21 mouse cellular contexts compared by ENCODE assay signal in the genomic region with DNA sequence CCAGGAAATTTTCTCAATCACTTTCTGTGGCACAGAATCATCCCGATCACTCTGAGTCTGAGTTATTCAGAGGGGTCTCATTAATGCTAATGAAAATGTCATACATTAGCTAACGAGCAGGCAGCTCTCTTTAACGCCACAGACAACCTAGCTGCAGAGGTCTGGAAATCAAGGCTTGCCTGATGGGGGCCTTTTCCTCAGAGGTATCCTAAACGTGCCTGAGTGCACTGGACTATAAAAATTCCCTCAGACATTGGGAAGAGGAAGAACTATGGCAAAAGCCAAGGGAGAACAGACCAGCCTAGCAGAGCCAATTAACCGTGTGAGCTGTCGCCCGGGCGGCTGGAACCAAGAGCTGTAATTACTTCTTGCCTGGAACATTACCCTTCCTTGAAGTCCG.
DNase-seq lines count a peak whose midpoint lies in the region; ATAC-seq lines count a peak whose summit lies in the region.
"Had no signal": no experiment of that assay in that cellular context is flagged by ENCODE, and none has a peak within 500 bp of the region (broad histone marks: within the 10 kb centered on the region; RNA-seq: fewer than 3 reads in every experiment).

No protein-coding gene starts in this region.

- no peaks in the 10 kb centered on the region; the same call in 1 of the 2 replicates for H3K4me1 ChIP-seq in hindbrain, embryonic 15.5 days (replicated peaks)
- no peaks in the 10 kb centered on the region for H3K4me1 ChIP-seq in hindbrain, embryonic 12.5 days
- no peaks in the 10 kb centered on the region for H3K4me1 ChIP-seq in neural tube, embryonic 12.5 days
- 0 out of 2 replicates have a peak, but pooled peaks cover 2% of the 10 kb centered on the region for H3K4me1 ChIP-seq in forebrain, embryonic 16.5 days (replicated peaks; ENCODE audit: control insufficient read depth, insufficient read depth, low read length)
- no peaks in the 10 kb centered on the region for H3K4me1 ChIP-seq in intestine, embryonic 16.5 days (ENCODE audit: control insufficient read depth, insufficient read depth, low read length)
- H3K4me1 ChIP-seq: embryonic facial prominence, embryonic 12.5 days; heart, embryonic 10.5 days; intestine, embryonic 15.5 days; limb, embryonic 12.5 days; liver, embryonic 13.5 days; lung, embryonic 15.5 days had no signal

- H3K36me3 ChIP-seq in hindbrain, embryonic 15.5 days, result no peaks in the 10 kb centered on the region
- H3K36me3 ChIP-seq in hindbrain, embryonic 12.5 days, result no peaks in the 10 kb centered on the region
- no peaks in the 10 kb centered on the region for H3K36me3 ChIP-seq in neural tube, embryonic 12.5 days
- no peaks in the 10 kb centered on the region for H3K36me3 ChIP-seq in forebrain, embryonic 16.5 days (ENCODE audit: control insufficient read depth, insufficient read depth)
- no peaks in the 10 kb centered on the region for H3K36me3 ChIP-seq in intestine, embryonic 16.5 days (ENCODE audit: control insufficient read depth, insufficient read depth, low read length)
- H3K36me3 ChIP-seq: embryonic facial prominence, embryonic 12.5 days; heart, embryonic 10.5 days; intestine, embryonic 15.5 days; limb, embryonic 12.5 days; liver, embryonic 13.5 days; lung, embryonic 15.5 days had no signal

- H3K9ac ChIP-seq in hindbrain, embryonic 15.5 days, result no peak overlapping the region
- H3K9ac ChIP-seq in hindbrain, embryonic 12.5 days, result no peak overlapping the region
- no peak overlapping the region for H3K9ac ChIP-seq in neural tube, embryonic 12.5 days
- H3K9ac ChIP-seq in forebrain, embryonic 16.5 days (replicated peaks; ENCODE audit: low read depth, low read length), result no peak overlapping the region
- no peak overlapping the region for H3K9ac ChIP-seq in intestine, embryonic 16.5 days (ENCODE audit: low read depth, low read length)
- H3K9ac ChIP-seq: embryonic facial prominence, embryonic 12.5 days; intestine, embryonic 15.5 days; limb, embryonic 12.5 days; liver, embryonic 13.5 days; lung, embryonic 15.5 days had no signal

- no peaks in the 10 kb centered on the region for H3K27me3 ChIP-seq in hindbrain, embryonic 15.5 days
- no peaks in the 10 kb centered on the region for H3K27me3 ChIP-seq in hindbrain, embryonic 12.5 days
- H3K27me3 ChIP-seq in neural tube, embryonic 12.5 days (replicated peaks), result no peaks in the 10 kb centered on the region
- no peaks in the 10 kb centered on the region for H3K27me3 ChIP-seq in forebrain, embryonic 16.5 days (replicated peaks; ENCODE audit: control insufficient read depth, insufficient read depth, low read length)
- no peaks in the 10 kb centered on the region for H3K27me3 ChIP-seq in intestine, embryonic 16.5 days (replicated peaks; ENCODE audit: control insufficient read depth, insufficient read depth, low read length)
- H3K27me3 ChIP-seq: embryonic facial prominence, embryonic 12.5 days; intestine, embryonic 15.5 days; limb, embryonic 12.5 days; liver, embryonic 13.5 days; lung, embryonic 15.5 days; Patski had no signal

- DNase-seq in neural tube, embryonic 10.5 days (ENCODE audit: extremely low spot score, low spot score), result no peak
- peak; percentile 36 for DNase-seq in retina, postnatal 1 day
- no peak for DNase-seq in lung, postnatal 14 days
- DNase-seq: gastrocnemius, postnatal 36 days; heart, postnatal 14 days; liver, embryonic 13.5 days; midbrain, embryonic 14.5 days; right cerebral cortex, postnatal 4 days; thymus, postnatal 36 days had no signal

- H3K4me2 ChIP-seq in hindbrain, embryonic 15.5 days, result no peak overlapping the region
- H3K4me2 ChIP-seq in hindbrain, embryonic 12.5 days (replicated peaks), result no peak overlapping the region
- H3K4me2 ChIP-seq in neural tube, embryonic 12.5 days (replicated peaks), result no peak overlapping the region
- H3K4me2 ChIP-seq in forebrain, embryonic 16.5 days (ENCODE audit: low read length), result no peak overlapping the region
- H3K4me2 ChIP-seq in intestine, embryonic 16.5 days (ENCODE audit: low read depth, low read length), result no peak overlapping the region
- H3K4me2 ChIP-seq: embryonic facial prominence, embryonic 12.5 days; intestine, embryonic 15.5 days; limb, embryonic 12.5 days; liver, embryonic 13.5 days; lung, embryonic 15.5 days had no signal

- H3K4me3 ChIP-seq in hindbrain, embryonic 15.5 days, result no peak overlapping the region
- no peak overlapping the region for H3K4me3 ChIP-seq in hindbrain, embryonic 12.5 days
- H3K4me3 ChIP-seq in neural tube, embryonic 12.5 days, result no peak overlapping the region
- no peak overlapping the region for H3K4me3 ChIP-seq in forebrain, embryonic 16.5 days (replicated peaks; ENCODE audit: low read length)
- no peak overlapping the region for H3K4me3 ChIP-seq in intestine, embryonic 16.5 days (ENCODE audit: low read length)
- H3K4me3 ChIP-seq: embryonic facial prominence, embryonic 12.5 days; heart, embryonic 10.5 days; intestine, embryonic 15.5 days; limb, embryonic 12.5 days; liver, embryonic 13.5 days; lung, embryonic 15.5 days had no signal

- 51% methylated on average over 9 of the region's 9 CpGs for WGBS in hindbrain, embryonic 15.5 days
- WGBS in hindbrain, embryonic 12.5 days, result 71% methylated on average over 9 of the region's 9 CpGs
- 47% methylated on average over 9 of the region's 9 CpGs for whole genome bisulfite sequencing in neural tube, embryonic 12.5 days
- 15% methylated on average over 9 of the region's 9 CpGs for WGBS in forebrain, embryonic 16.5 days
- WGBS in intestine, embryonic 16.5 days, result 65% methylated on average over 9 of the region's 9 CpGs

- no peak overlapping the region for H3K27ac ChIP-seq in hindbrain, embryonic 15.5 days (replicated peaks)
- no peak overlapping the region for H3K27ac ChIP-seq in hindbrain, embryonic 12.5 days
- H3K27ac ChIP-seq in neural tube, embryonic 12.5 days, result no peak overlapping the region
- no peak overlapping the region for H3K27ac ChIP-seq in forebrain, embryonic 16.5 days (ENCODE audit: low read length)
- H3K27ac ChIP-seq in intestine, embryonic 16.5 days (ENCODE audit: low read length), result no peak overlapping the region
- H3K27ac ChIP-seq: embryonic facial prominence, embryonic 12.5 days; heart, embryonic 10.5 days; intestine, embryonic 15.5 days; limb, embryonic 12.5 days; liver, embryonic 13.5 days; lung, embryonic 15.5 days had no signal

- no peaks in the 10 kb centered on the region for H3K9me3 ChIP-seq in hindbrain, embryonic 15.5 days
- H3K9me3 ChIP-seq in hindbrain, embryonic 12.5 days (replicated peaks), result no peaks in the 10 kb centered on the region
- H3K9me3 ChIP-seq in neural tube, embryonic 12.5 days, result no peaks in the 10 kb centered on the region
- no peaks in the 10 kb centered on the region for H3K9me3 ChIP-seq in forebrain, embryonic 16.5 days (ENCODE audit: control insufficient read depth, low read length)
- no peaks in the 10 kb centered on the region for H3K9me3 ChIP-seq in intestine, embryonic 16.5 days (ENCODE audit: control insufficient read depth, low read length)
- H3K9me3 ChIP-seq: embryonic facial prominence, embryonic 12.5 days; heart, embryonic 10.5 days; intestine, embryonic 15.5 days; limb, embryonic 12.5 days; liver, embryonic 13.5 days; lung, embryonic 15.5 days had no signal

- peak; percentile 63; the same call in 1 of the 2 replicates for ATAC-seq in hindbrain, embryonic 15.5 days (ENCODE audit: low FRiP score, low read depth)
- ATAC-seq in hindbrain, embryonic 12.5 days (ENCODE audit: low FRiP score), result no peak
- ATAC-seq in neural tube, embryonic 12.5 days (ENCODE audit: low FRiP score, low read depth), result 0 out of 2 replicates have a peak, but pooled peaks have one; percentile 37
- peak; percentile 57 for ATAC-seq in forebrain, embryonic 16.5 days
- no peak for ATAC-seq in intestine, embryonic 16.5 days
- ATAC-seq: activated CD4-positive, CD25-positive, alpha-beta regulatory T cell, adult 4 months; intestine, embryonic 15.5 days; Patski had no signal

Comparison
In these comparisons a context has a peak if more than half of its experiments do, and no peak if none do; other contexts are left out.
1. ATAC-seq: peak in hindbrain, embryonic 15.5 days (single experiment), neural tube, embryonic 12.5 days (single experiment) and forebrain, embryonic 16.5 days (single experiment); none in hindbrain, embryonic 12.5 days (single experiment) and intestine, embryonic 16.5 days (single experiment).